Mouse (Mus musculus) frontal cortex, postnatal 25 days (tissue): ENCODE results near the gene Gm21887.
"Not testable (repeated sequence)": the region's sequence is repeated elsewhere in the genome, so short reads cannot be mapped to it uniquely, and the experiment has no call there.

ENCODE experiments used
- DNase-seq, 2 experiments: peaks; one replicate each; pipeline ENCODE4 v3.0.0; 2022; ENCODE audit warnings: low spot score in 2 of 2

Gm21887 gene

GRCm38 (mm10) chrX:169983401-169984165, 25.9 kb upstream of the Gm21887 start:
- DNase-seq, result peak in 1 of 2 experiments; percentile 27

GRCm38 (mm10) chrX:169984331-169984730, 25.1 kb upstream of the Gm21887 start:
- DNase-seq, result peak in 1 of 2 experiments; percentile 4

GRCm38 (mm10) chrX:169984853-169985252, 24.6 kb upstream of the Gm21887 start:
- DNase-seq, result peak in 1 of 2 experiments; percentile 51

- peak in 1 of 2 experiments; percentile 55 for DNase-seq
These were observed 23.7 kb upstream of the Gm21887 start for GRCm38 (mm10) chrX:169985796-169986195.

GRCm38 (mm10) chrX:169986519-169987367, 22.7 kb upstream of the Gm21887 start:
- peak; percentile 83 to 91 for DNase-seq

- DNase-seq, result peak; percentile 71
These were observed 22.1 kb upstream of the Gm21887 start for GRCm38 (mm10) chrX:169987368-169987837.

GRCm38 (mm10) chrX:169988571-169989218, 20.8 kb upstream of the Gm21887 start:
- peak in 1 of 2 experiments; percentile 57 for DNase-seq

- not testable (repeated sequence) for DNase-seq
These were observed 20.3 kb upstream of the Gm21887 start for GRCm38 (mm10) chrX:169989219-169989595.

- DNase-seq, result peak; percentile 86 to 90
These were observed 19.5 kb upstream of the Gm21887 start for GRCm38 (mm10) chrX:169989691-169990631.

- DNase-seq, result peak; percentile 85 to 86
These were observed 18.2 kb upstream of the Gm21887 start for GRCm38 (mm10) chrX:169991128-169991873.

GRCm38 (mm10) chrX:169992086-169992930, 17.2 kb upstream of the Gm21887 start:
- peak; percentile 2 to 20 for DNase-seq

GRCm38 (mm10) chrX:169992951-169993547, 16.4 kb upstream of the Gm21887 start:
- peak; percentile 3 to 32 for DNase-seq

GRCm38 (mm10) chrX:169994011-169994865, 15.2 kb upstream of the Gm21887 start:
- peak in 1 of 2 experiments; percentile 66 for DNase-seq

- not testable (repeated sequence) for DNase-seq
These were observed 14.4 kb upstream of the Gm21887 start for GRCm38 (mm10) chrX:169994866-169995711.

GRCm38 (mm10) chrX:169995909-169996521, 13.4 kb upstream of the Gm21887 start:
- DNase-seq, result not testable (repeated sequence)

- peak; percentile 84 to 91 for DNase-seq
These were observed 12.5 kb upstream of the Gm21887 start for GRCm38 (mm10) chrX:169996926-169997325.
